Mouse (Mus musculus) myocyte (in vitro differentiated cells): ENCODE measurements at regions not wholly inside any gene's neighbourhood (a gene's known extent, or its start where the extent isn't known, plus 50 kb on each side); places are given as distances from the start of the nearest gene placed in this dataset.

ENCODE experiments used
- H3K27me3 ChIP-seq: one replicate; pipeline ENCODE4 v1.6.1; 2011; ENCODE audit not compliant: control insufficient read depth, insufficient read depth, insufficient read length
- H3K36me3 ChIP-seq: one replicate; pipeline ENCODE4 v1.6.1; 2011; ENCODE audit not compliant: control insufficient read depth, insufficient read depth
- H3K4me2 ChIP-seq: one replicate; pipeline ENCODE4 v1.6.1; 2011; ENCODE audit warnings: low read depth, control low read depth
- H3K4me3 ChIP-seq: one replicate; pipeline ENCODE4 v1.5.1; 2011; ENCODE audit warnings: mild to moderate bottlenecking, control low read depth, moderate library complexity
- H3K79me2 ChIP-seq: one replicate; pipeline ENCODE4 v1.6.1; 2011; ENCODE audit not compliant: control insufficient read depth, insufficient read depth
- H3ac ChIP-seq: one replicate; pipeline ENCODE4 v1.6.1; 2011; ENCODE audit not compliant: control insufficient read depth, insufficient read length
- CEBPB ChIP-seq: IDR thresholded peaks from 2 replicates; pipeline ENCODE4 v1.6.1; 2011; ENCODE audit warnings: mild to moderate bottlenecking, moderate library complexity; ENCODE audit not compliant: poor library complexity, insufficient read depth, severe bottlenecking
- E2F4 ChIP-seq: IDR thresholded peaks from one replicate; pipeline ENCODE4 v1.6.1; 2011; ENCODE audit warnings: mild to moderate bottlenecking, control low read depth, moderate library complexity; ENCODE audit not compliant: insufficient read depth
- MAX ChIP-seq: IDR thresholded peaks from one replicate; pipeline ENCODE4 v1.6.1; 2011; ENCODE audit warnings: low read depth, mild to moderate bottlenecking, control low read depth
- MYOD1 ChIP-seq, 3 experiments: IDR thresholded peaks; one replicate each; pipeline ENCODE4 v1.6.1; 2011; ENCODE audit warnings: control low read depth in 2 of 3, low read depth in 2 of 3, mild to moderate bottlenecking in 2 of 3, moderate library complexity in 1 of 3; ENCODE audit not compliant: insufficient read length in 2 of 3, control insufficient read depth in 1 of 3
- MYOG ChIP-seq, 3 experiments: IDR thresholded peaks; one replicate each; pipeline ENCODE4 v1.6.1; 2011; ENCODE audit warnings: control low read depth in 2 of 3, low read depth in 2 of 3, mild to moderate bottlenecking in 2 of 3; ENCODE audit not compliant: insufficient read length in 2 of 3, control insufficient read depth in 1 of 3, insufficient read depth in 1 of 3
- POLR2A ChIP-seq: IDR thresholded peaks from one replicate; pipeline ENCODE4 v1.6.1; 2011; ENCODE audit warnings: low read depth, mild to moderate bottlenecking, control low read depth, moderate library complexity; ENCODE audit not compliant: insufficient read length
- POLR2AphosphoS2 ChIP-seq: IDR thresholded peaks from one replicate; pipeline ENCODE4 v1.6.1; 2011; ENCODE audit warnings: low read depth, control low read depth; ENCODE audit not compliant: insufficient read length
- REST ChIP-seq: IDR thresholded peaks from one replicate; pipeline ENCODE4 v1.6.1; 2011; ENCODE audit warnings: mild to moderate bottlenecking, control low read depth, moderate library complexity; ENCODE audit not compliant: insufficient read depth, insufficient read length
- SRF ChIP-seq: IDR thresholded peaks from one replicate; pipeline ENCODE4 v1.6.1; 2011; ENCODE audit warnings: low read depth; ENCODE audit not compliant: control insufficient read depth, insufficient read length
- TCF12 ChIP-seq: IDR thresholded peaks from one replicate; pipeline ENCODE4 v1.6.1; 2011; ENCODE audit warnings: mild to moderate bottlenecking, control low read depth; ENCODE audit not compliant: poor library complexity, insufficient read depth, severe bottlenecking
- TCF3 ChIP-seq: IDR thresholded peaks from one replicate; pipeline ENCODE4 v1.6.1; 2011; ENCODE audit warnings: low read depth, control low read depth; ENCODE audit not compliant: insufficient read length
- USF1 ChIP-seq: IDR thresholded peaks from one replicate; pipeline ENCODE4 v1.6.1; 2011; ENCODE audit warnings: low read depth, mild to moderate bottlenecking, control low read depth, moderate library complexity

DNA sequence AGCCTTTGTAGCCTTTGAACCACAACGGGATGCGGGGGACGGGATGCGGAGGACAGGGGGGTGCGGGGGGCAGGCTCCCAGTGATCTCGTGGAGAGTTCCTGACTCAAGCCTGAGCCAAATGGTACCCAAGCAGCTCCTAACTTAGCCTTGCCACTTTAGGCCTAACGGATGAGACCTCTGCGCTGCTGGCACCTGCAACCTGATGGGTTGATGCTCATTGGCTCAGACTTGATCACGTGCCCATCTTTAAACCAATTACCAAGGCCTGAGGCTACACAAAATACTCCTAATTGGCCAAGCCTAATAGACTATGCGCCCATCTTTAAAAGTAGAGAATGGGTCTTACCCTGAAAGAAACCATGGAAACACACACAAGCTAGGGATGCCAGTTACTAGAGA lies 209.3 kb upstream of the Tle3 start:
- H3ac ChIP-seq: no peak overlapping the region
- H3K79me2 ChIP-seq: no peaks in the 10 kb centered on the region
- H3K27me3 ChIP-seq: peaks cover 30% of the 10 kb centered on the region
- H3K4me3 ChIP-seq: no peak overlapping the region
- H3K4me2 ChIP-seq: no peak overlapping the region
- H3K36me3 ChIP-seq: no peaks in the 10 kb centered on the region
- TF ChIP-seq MYOG (IDR thresholded peaks at IDR 0.05; ENCODE audit: control insufficient read depth in 1 of 3, insufficient read depth in 1 of 3, insufficient read length in 2 of 3, low read depth in 2 of 3) (no peak), TCF12 (no peak), USF1 (no peak), CEBPB (no peak), REST (no peak), POLR2AphosphoS2 (no peak), E2F4 (no peak), TCF3 (no peak), SRF (no peak), MYOD1 (IDR thresholded peaks at IDR 0.05; ENCODE audit: control insufficient read depth in 1 of 3, insufficient read length in 2 of 3, low read depth in 2 of 3) (no peak), POLR2A (no peak)

DNA sequence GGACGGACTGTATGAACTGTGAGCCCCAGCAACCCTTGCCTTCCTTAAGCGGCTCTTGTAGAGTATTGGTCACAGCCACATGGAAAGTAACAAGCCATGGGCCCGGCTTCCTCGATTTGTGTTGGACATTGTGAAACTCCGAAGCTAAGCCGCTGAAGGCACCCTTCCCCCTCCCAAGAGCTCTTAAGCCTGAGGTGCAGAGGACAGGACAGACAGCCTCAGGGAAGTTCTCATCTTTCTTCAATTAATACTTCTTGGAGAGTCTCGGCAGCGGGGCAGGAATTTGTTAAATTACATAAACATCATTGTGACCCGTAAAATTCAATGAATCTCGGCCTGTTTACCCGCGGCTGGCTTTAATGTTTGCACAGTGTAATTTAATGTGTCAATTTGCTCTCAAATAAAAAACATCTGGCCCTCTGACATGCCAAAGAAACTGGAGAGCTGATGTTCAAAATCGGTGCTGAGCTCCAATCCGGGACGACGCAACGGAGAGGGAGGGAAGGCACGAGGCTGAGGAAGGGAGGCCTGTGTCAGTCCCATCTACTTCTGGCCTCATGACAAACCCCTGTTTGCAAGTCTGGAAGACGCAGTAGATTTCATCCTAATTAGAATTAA lies 208.4 kb upstream of the Tle3 start:
- Histone ChIP-seq H3K4me3 (no peak overlapping the region), H3K4me2 (no peak overlapping the region), H3K36me3 (no peaks in the 10 kb centered on the region), H3K27me3 (peaks cover 29% of the 10 kb centered on the region), H3ac (no peak overlapping the region), H3K79me2 (no peaks in the 10 kb centered on the region)
- TF ChIP-seq USF1: no peak
- TF ChIP-seq POLR2AphosphoS2: no peak
- TF ChIP-seq CEBPB: no peak
- TF ChIP-seq TCF3: no peak
- no peak for TF ChIP-seq TCF12
- no peak for TF ChIP-seq SRF
- TF ChIP-seq MYOD1 (IDR thresholded peaks at IDR 0.05; ENCODE audit: control insufficient read depth in 1 of 3, insufficient read length in 2 of 3, low read depth in 2 of 3): no peak
- TF ChIP-seq MAX: no peak
- TF ChIP-seq REST: no peak
- no peak for TF ChIP-seq MYOG (IDR thresholded peaks at IDR 0.05; ENCODE audit: control insufficient read depth in 1 of 3, insufficient read depth in 1 of 3, insufficient read length in 2 of 3, low read depth in 2 of 3)
- TF ChIP-seq POLR2A: no peak
- no peak for TF ChIP-seq E2F4

DNA sequence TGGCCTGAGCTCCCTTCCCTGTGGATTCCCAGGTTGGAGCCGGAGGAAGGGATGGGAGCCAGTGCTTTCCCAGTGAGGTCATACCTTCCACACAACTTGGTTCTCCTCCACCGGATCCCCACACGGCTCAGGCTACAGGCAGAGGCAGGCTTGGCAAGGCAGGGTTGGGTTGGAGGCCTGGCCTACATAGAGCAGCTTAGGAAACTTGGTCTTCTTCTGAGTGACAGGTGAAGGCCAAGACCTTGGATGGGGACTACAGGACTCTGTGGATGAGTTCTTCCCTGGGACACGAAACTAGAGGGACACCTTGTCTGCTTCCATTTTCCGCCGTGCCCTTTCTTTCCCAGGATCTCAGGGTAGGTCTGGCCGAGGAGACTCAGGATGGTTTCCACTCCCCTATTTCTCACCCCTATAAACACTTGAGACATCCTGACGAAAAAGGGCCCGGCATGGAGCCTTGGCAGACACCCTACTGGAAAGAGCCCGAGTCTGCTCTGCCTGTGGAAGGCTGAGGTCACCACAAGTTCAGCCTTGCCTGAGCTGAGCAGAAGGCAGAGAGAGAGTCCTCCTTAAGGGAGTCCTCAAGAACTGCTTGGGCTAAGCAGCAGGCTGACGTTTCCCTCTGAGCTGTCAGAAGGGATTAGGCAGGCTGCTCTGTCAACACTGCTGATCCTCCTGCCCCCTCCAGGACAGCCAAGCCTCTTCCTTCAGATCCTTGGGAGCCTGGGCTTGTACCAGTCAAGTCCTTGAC lies 207.5 kb upstream of the Tle3 start:
- Histone ChIP-seq H3K27me3 (peaks cover 23% of the 10 kb centered on the region), H3K36me3 (no peaks in the 10 kb centered on the region), H3K79me2 (no peaks in the 10 kb centered on the region), H3K4me3 (no peak overlapping the region), H3ac (no peak overlapping the region), H3K4me2 (no peak overlapping the region)
- TF ChIP-seq CEBPB: no peak
- TF ChIP-seq E2F4: no peak
- no peak for TF ChIP-seq POLR2AphosphoS2
- TF ChIP-seq TCF3: no peak
- TF ChIP-seq MYOD1 (IDR thresholded peaks at IDR 0.05; ENCODE audit: control insufficient read depth in 1 of 3, insufficient read length in 2 of 3, low read depth in 2 of 3): no peak
- TF ChIP-seq REST: no peak
- TF ChIP-seq USF1: no peak
- no peak for TF ChIP-seq MYOG (IDR thresholded peaks at IDR 0.05; ENCODE audit: control insufficient read depth in 1 of 3, insufficient read depth in 1 of 3, insufficient read length in 2 of 3, low read depth in 2 of 3)
- TF ChIP-seq TCF12: no peak
- TF ChIP-seq SRF: no peak
- TF ChIP-seq POLR2A: no peak
- TF ChIP-seq MAX: no peak

DNA sequence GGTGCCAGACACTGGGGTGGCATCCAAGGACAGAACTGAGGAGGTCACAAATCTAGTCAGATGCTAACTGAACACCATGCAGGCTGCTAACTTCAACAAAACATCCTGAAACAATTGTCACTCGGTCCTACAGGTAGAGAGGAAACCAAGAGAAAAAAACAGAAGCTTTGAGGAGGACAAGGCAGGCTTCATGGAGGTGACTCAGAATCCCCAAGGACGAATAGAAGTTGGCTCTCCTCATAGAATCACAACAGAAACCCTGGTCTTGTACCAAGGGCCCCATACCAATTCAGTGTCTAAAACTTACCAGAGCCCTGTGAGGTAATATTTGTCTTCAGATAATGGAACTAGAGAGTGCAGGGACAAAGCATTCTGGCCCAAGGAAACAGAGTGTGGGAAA lies 206.1 kb upstream of the Tle3 start:
- no peaks in the 10 kb centered on the region for H3K36me3 ChIP-seq
- H3K27me3 ChIP-seq: peaks cover 19% of the 10 kb centered on the region
- H3K4me2 ChIP-seq: no peak overlapping the region
- no peak overlapping the region for H3K4me3 ChIP-seq
- TF ChIP-seq TCF3 (no peak), MAX (no peak), MYOD1 (IDR thresholded peaks at IDR 0.05; ENCODE audit: control insufficient read depth in 1 of 3, insufficient read length in 2 of 3, low read depth in 2 of 3) (no peak), REST (no peak), MYOG (IDR thresholded peaks at IDR 0.05; ENCODE audit: control insufficient read depth in 1 of 3, insufficient read depth in 1 of 3, insufficient read length in 2 of 3, low read depth in 2 of 3) (no peak), CEBPB (no peak), POLR2A (no peak), POLR2AphosphoS2 (no peak)
- no peaks in the 10 kb centered on the region for H3K79me2 ChIP-seq
- H3ac ChIP-seq: no peak overlapping the region
